Mouse (Mus musculus) fibroblast of lung, adult 2 months (primary cell): ENCODE results near the gene Txnrd1.

Experiments used
- DNase-seq: peaks from one replicate; pipeline ENCODE4 v3.0.0-alpha.2; 2011; ENCODE audit warnings: low read depth

Txnrd1 gene

GRCm38 (mm10) chr10:82833926-82834325 is at the start of gene Txnrd1:
Gene Txnrd1, plus strand, starts transcription at chr10:82833951.
- no peak for DNase-seq

- DNase-seq: no peak
Observed at GRCm38 (mm10) chr10:82789181-82789580, 44.6 kb upstream of the Txnrd1 start.

- DNase-seq: no peak
Observed at GRCm38 (mm10) chr10:82790504-82790903, 43.2 kb upstream of the Txnrd1 start.

GRCm38 (mm10) chr10:82791713-82792112 is 42.0 kb upstream of the Txnrd1 start:
- DNase-seq: no peak

- no peak for DNase-seq
Observed at GRCm38 (mm10) chr10:82792311-82792710, 41.4 kb upstream of the Txnrd1 start.

GRCm38 (mm10) chr10:82795071-82795731 is 38.5 kb upstream of the Txnrd1 start:
- DNase-seq: peak; percentile 92

- no peak for DNase-seq
Observed at GRCm38 (mm10) chr10:82795767-82796166, 38.0 kb upstream of the Txnrd1 start.

- DNase-seq: no peak
Observed at GRCm38 (mm10) chr10:82796471-82797118, 37.2 kb upstream of the Txnrd1 start.

- no peak for DNase-seq
Observed at GRCm38 (mm10) chr10:82797119-82797491, 36.6 kb upstream of the Txnrd1 start.

- DNase-seq: no peak
Observed at GRCm38 (mm10) chr10:82798312-82798933, 35.3 kb upstream of the Txnrd1 start.

- no peak for DNase-seq
Observed at GRCm38 (mm10) chr10:82800094-82800493, 33.7 kb upstream of the Txnrd1 start.

GRCm38 (mm10) chr10:82804396-82804795 is 29.4 kb upstream of the Txnrd1 start:
- no peak for DNase-seq

- no peak for DNase-seq
Observed at GRCm38 (mm10) chr10:82805111-82805510, 28.6 kb upstream of the Txnrd1 start.

- no peak for DNase-seq
Observed at GRCm38 (mm10) chr10:82806414-82806813, 27.3 kb upstream of the Txnrd1 start.

GRCm38 (mm10) chr10:82807238-82807637 is 26.5 kb upstream of the Txnrd1 start:
- DNase-seq: no peak

- DNase-seq: no peak
Observed at GRCm38 (mm10) chr10:82808155-82808554, 25.6 kb upstream of the Txnrd1 start.

GRCm38 (mm10) chr10:82808891-82809290 is 24.9 kb upstream of the Txnrd1 start:
- no peak for DNase-seq

- no peak for DNase-seq
Observed at GRCm38 (mm10) chr10:82809352-82809751, 24.4 kb upstream of the Txnrd1 start.

GRCm38 (mm10) chr10:82811855-82812431 is 21.8 kb upstream of the Txnrd1 start:
- no peak for DNase-seq

GRCm38 (mm10) chr10:82814096-82814970 is 19.4 kb upstream of the Txnrd1 start:
- no peak for DNase-seq

- DNase-seq: no peak
Observed at GRCm38 (mm10) chr10:82816441-82816840, 17.3 kb upstream of the Txnrd1 start.

- DNase-seq: no peak
Observed at GRCm38 (mm10) chr10:82817514-82817913, 16.2 kb upstream of the Txnrd1 start.
